Mouse (Mus musculus): ENCODE results near the gene Hemgn.
A peak's percentile ranks its signal among the peaks of the same experiment; 100 is the strongest.

The Hemgn gene

GRCm38 (mm10) chr4:46353045-46353444, 60.3 kb downstream of the Hemgn start:
- no peak for DNase-seq

GRCm38 (mm10) chr4:46349530-46349929, 63.8 kb downstream of the Hemgn start:
- no peak for DNase-seq

- DNase-seq: no peak
These were observed 64.4 kb downstream of the Hemgn start for GRCm38 (mm10) chr4:46348897-46349296.

DNA sequence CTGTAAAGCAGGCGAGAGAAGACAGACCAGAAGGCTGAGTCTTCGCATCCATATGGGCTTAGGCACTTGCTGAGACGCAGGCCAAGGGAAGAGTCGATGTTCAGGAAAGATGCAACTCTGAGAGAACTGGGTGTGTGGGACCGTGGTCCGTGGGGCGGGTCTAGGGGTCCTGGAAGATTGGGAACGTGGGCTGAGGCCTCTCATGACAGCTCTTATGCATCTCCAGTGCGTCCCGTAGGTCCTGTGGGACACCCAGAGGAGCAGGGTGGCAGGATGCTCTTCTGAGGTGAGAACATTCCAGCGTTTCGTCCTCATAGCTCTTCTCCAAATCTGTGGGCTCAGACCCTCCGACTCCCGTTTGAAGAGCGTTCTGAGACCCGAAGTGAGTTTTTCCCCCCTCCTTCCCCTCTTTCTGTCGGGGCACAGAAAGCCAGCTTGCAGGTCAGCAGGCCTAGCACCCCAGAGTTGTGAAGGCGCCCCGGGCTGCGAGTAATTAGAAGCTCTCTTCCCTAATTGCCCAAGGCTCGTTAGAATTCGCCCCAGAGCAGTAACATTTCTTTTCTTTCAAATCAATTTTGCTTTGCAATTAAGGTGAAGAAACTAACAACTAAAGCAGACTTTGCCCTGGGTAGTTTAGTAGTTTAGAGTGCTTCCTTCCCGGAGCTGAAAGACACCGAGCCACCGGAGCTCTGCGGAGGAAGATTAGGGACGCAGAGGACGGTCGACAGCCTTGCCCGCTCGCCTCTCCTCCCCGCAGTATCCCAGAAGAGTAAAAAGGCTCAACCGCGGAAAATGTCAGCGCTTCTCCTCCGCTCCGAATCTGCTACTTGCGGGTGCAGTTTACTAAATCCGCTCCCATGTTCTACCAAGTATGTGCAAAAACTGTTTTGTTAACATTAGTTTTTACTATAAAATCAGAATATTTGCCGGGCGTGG, 65.5 kb downstream of the Hemgn start:
- no peak for DNase-seq

DNA sequence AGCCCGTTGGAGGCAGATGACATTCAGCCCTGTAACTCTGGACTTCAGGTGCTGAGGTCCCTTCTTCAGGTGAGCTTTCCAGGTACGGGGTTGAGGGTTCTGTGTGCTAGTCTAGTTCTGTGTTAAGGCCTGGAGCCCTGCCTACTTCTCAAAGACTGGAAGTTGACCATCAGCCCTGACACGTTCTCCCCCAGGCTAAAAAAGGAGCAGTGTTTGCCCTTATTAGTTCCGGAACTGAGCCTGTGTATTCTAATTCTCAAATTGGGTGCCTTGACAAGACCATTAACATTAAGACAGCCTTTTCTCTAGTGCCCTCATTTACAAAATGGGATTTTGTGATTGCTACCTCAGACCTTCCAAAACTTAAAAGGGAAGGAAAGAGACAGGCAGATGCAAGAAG, 66.2 kb downstream of the Hemgn start:
- no peak for DNase-seq

DNA sequence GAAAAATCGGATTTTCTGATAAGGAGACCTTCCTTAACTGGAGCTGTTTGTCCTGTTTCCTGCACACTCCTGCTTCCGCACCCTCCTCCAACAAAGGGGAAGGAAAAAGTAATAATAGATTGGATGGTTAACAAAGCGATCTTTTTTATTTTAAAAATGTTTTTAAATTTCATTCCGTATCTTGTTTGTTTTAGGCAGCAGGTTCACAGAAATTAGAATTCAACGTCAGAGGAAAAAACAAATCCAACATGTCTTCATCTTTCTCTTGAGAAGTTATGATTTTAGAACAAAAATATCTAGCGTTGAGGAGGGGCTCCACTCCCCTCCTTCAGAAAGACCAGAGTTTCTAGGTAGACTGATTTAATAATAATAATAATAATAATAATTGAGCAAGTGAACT, 67.1 kb downstream of the Hemgn start:
- no peak for DNase-seq

GRCm38 (mm10) chr4:46345773-46346100, 67.6 kb downstream of the Hemgn start:
- no peak for DNase-seq

DNA sequence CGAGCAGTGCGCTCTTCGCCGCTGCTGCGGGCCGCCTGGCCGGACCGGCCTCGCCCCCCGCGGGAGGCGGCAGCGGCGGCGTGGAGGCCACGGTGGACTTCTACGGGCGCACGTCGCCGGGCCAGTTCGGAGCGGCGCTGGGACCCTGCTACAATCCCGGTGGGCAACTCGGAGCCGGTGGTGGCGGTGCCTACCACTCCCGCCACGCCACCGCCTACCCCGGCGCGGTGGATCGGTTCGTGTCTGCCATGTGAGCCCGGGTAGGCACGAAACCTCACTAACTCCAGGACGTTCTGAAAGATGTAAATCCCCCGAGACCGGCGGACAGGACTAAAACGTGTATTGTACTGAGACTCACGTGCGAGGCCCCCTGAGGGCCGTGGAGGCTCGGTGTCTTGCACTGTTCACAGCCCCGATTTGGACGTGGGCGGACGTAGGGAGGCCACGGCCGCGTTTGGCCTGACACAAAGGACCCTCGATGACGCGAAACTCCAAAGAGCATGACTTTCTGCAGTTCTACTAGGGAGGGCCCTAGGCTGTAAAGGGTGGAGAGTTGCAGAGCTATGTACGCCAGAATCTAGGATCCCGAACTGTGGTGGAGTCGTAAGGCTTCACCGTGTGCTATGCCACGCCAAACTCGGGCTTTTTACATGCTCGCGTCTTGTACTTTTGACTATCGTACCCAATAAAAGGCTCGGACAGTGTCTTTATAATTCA, 68.1 kb downstream of the Hemgn start:
- no peak for DNase-seq

- peak; percentile 39 for DNase-seq
These were observed 69.0 kb downstream of the Hemgn start for GRCm38 (mm10) chr4:46344288-46344687.

Measured in kidney, postnatal 10 days (tissue).